Mouse (Mus musculus): Measurements from ENCODE around the gene Cant1.

DNA sequence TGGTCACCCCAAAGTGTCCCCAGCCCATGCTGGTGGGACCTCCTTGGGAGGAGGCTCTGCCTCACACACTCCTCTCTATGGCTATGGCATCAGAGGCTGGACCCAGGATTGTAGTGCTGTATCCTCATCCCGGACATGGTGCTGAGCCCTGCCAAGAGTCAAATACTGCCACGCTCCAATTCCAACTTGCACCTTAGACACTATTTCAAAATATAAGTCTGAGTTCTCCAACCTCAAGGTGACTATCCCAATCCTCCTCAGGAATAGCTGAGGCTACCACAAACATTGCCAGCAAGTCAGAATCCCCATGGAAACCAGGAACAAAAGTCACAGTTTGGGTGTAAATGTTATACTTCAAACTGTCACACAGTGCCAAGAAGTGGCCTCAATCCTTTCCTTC is 6.3 kb downstream of the Cant1 start:
- TF ChIP-seq TAL1 (IDR thresholded peaks at IDR 0.05; ENCODE audit: low read length) (no peak), GATA1 (IDR thresholded peaks at IDR 0.05; ENCODE audit: low read length) (no peak)
